Mouse (Mus musculus) embryonic fibroblast, embryonic 13.5 days (primary cell): ENCODE measurements around the gene Tmem86b.

ENCODE experiments used
- CTCF ChIP-seq: IDR thresholded peaks from 2 replicates; pipeline ENCODE4 v1.5.1; 2011; ENCODE audit warnings: mild to moderate bottlenecking, control low read depth, low read length, moderate library complexity, borderline replicate concordance; ENCODE audit not compliant: insufficient read depth
- POLR2A ChIP-seq: IDR thresholded peaks from 2 replicates; pipeline ENCODE4 v1.6.1; 2011; ENCODE audit warnings: low read depth, mild to moderate bottlenecking, control low read depth, low read length, moderate library complexity

DNA sequence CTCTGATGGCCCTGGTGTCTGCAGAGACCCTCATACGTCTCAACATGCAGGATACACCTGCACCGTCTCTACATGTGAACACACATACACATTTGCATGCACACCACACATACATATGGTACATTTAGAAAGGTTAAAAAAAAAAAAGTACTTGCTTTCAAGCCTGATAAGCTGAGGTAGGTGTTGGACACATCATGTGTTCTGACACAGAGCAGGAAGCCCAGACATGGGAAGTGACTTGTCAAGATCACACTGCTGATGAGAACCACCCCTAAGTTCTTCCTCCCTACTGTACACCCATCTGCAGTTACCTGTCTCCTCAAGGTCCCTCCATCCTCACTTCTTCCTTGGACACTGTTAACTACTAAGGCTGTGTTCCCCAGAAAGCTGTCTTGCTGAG, 5.3 kb downstream of the Tmem86b start:
- TF ChIP-seq CTCF (no peak), POLR2A (no peak)
